Mouse (Mus musculus): ENCODE measurements around the gene Emilin2.
"Not testable (repeated sequence)": the region's sequence is repeated elsewhere in the genome, so short reads cannot be mapped to it uniquely, and the experiment has no call there.

Emilin2 gene

GRCm38 (mm10) chr17:71311340-71312171, at the start of gene Emilin2:
Gene Emilin2 (minus strand): TSS chr17:71311978.
- peak; percentile 42 for DNase-seq (ENCODE audit: extremely low spot score, low spot score)

- no peak for DNase-seq (ENCODE audit: extremely low spot score, low spot score)
Observed at GRCm38 (mm10) chr17:71355526-71355925, 43.7 kb upstream of the Emilin2 start.

GRCm38 (mm10) chr17:71354205-71354604, 42.4 kb upstream of the Emilin2 start:
- no peak for DNase-seq (ENCODE audit: extremely low spot score, low spot score)

- no peak for DNase-seq (ENCODE audit: extremely low spot score, low spot score)
Observed at GRCm38 (mm10) chr17:71348188-71348587, 36.4 kb upstream of the Emilin2 start.

GRCm38 (mm10) chr17:71342006-71342405, 30.2 kb upstream of the Emilin2 start:
- DNase-seq (ENCODE audit: extremely low spot score, low spot score), result no peak

- no peak for DNase-seq (ENCODE audit: extremely low spot score, low spot score)
Observed at GRCm38 (mm10) chr17:71338627-71339026, 26.8 kb upstream of the Emilin2 start.

- DNase-seq (ENCODE audit: extremely low spot score, low spot score), result no peak
Observed at GRCm38 (mm10) chr17:71337546-71337945, 25.8 kb upstream of the Emilin2 start.

- no peak for DNase-seq (ENCODE audit: extremely low spot score, low spot score)
Observed at GRCm38 (mm10) chr17:71336421-71336820, 24.6 kb upstream of the Emilin2 start.

GRCm38 (mm10) chr17:71332298-71332697, 20.5 kb upstream of the Emilin2 start:
- DNase-seq (ENCODE audit: extremely low spot score, low spot score), result no peak

GRCm38 (mm10) chr17:71320731-71321130, 9.0 kb upstream of the Emilin2 start:
- not testable (repeated sequence) for DNase-seq (ENCODE audit: extremely low spot score, low spot score)

- no peak for DNase-seq (ENCODE audit: extremely low spot score, low spot score)
Observed at GRCm38 (mm10) chr17:71319361-71319760, 7.6 kb upstream of the Emilin2 start.

- no peak for DNase-seq (ENCODE audit: extremely low spot score, low spot score)
Observed at GRCm38 (mm10) chr17:71317571-71317970, 5.8 kb upstream of the Emilin2 start.

- DNase-seq (ENCODE audit: extremely low spot score, low spot score), result no peak
Observed at GRCm38 (mm10) chr17:71314315-71314714, 2.5 kb upstream of the Emilin2 start.

GRCm38 (mm10) chr17:71310486-71311339, 1.1 kb downstream of the Emilin2 start:
- peak; percentile 77 for DNase-seq (ENCODE audit: extremely low spot score, low spot score)

- peak; percentile 65 for DNase-seq (ENCODE audit: extremely low spot score, low spot score)
Observed at GRCm38 (mm10) chr17:71309711-71310485, 1.9 kb downstream of the Emilin2 start.

- peak; percentile 53 for DNase-seq (ENCODE audit: extremely low spot score, low spot score)
Observed at GRCm38 (mm10) chr17:71309141-71309540, 2.6 kb downstream of the Emilin2 start.

- no peak for DNase-seq (ENCODE audit: extremely low spot score, low spot score)
Observed at GRCm38 (mm10) chr17:71308296-71308695, 3.5 kb downstream of the Emilin2 start.

GRCm38 (mm10) chr17:71307251-71307790, 4.5 kb downstream of the Emilin2 start:
- no peak for DNase-seq (ENCODE audit: extremely low spot score, low spot score)

- DNase-seq (ENCODE audit: extremely low spot score, low spot score), result no peak
Observed at GRCm38 (mm10) chr17:71306716-71307115, 5.1 kb downstream of the Emilin2 start.

GRCm38 (mm10) chr17:71306091-71306490, 5.7 kb downstream of the Emilin2 start:
- no peak for DNase-seq (ENCODE audit: extremely low spot score, low spot score)

GRCm38 (mm10) chr17:71303444-71303843, 8.3 kb downstream of the Emilin2 start:
- no peak for DNase-seq (ENCODE audit: extremely low spot score, low spot score)
